In the genomic region with DNA sequence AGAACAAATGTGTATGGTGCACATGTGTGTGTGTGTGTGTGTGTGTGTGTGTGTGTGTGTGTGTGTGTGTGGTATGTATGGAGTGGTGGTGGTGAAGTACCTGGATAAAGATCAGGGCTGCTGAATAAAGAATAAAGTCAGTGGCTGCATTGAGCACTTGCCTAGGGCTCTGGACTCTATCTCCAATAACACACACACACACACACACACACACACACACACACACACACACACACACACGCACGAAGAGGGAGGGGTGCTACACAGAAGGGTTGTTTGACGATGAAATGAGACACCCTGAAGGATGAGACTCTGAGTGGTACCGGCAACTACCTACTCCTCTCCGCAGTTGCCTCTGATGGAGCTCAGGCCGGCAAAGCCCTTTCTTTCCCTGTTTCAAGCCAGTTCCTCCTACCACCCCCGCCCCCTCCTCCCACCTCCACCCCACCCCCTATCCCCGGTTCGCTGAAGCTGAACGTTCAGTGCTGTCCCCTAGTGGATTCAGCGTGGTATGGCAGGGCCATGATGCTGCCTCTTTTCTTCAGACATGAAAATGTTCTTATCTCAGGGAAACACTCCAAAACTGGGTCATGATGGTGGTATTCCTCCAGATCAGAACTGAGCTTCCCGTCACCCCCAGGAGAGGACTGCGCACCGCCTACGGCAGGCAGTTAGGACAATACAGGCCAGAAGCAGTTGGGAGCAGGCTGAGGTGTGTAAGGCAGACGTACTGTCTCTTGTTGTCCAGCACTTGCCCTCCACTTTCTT, we compare ENCODE assay signal across 8 mouse cellular contexts. TPM values are rescaled to one million over a fixed set of nuclear protein-coding genes. Genes with fewer than 3 reads are reported as not detected.
DNase-seq lines count a peak whose midpoint lies in the region; ATAC-seq and TF ChIP-seq lines count a peak whose summit lies in the region.

No protein-coding gene starts in this region.

- peak; percentile 90 for ATAC-seq in granulocyte monocyte progenitor cell, adult 5-6 weeks (replicated peaks; ENCODE audit: poor library complexity, severe bottlenecking)
- ATAC-seq in kidney, embryonic 14.5 days (ENCODE audit: low FRiP score, low TSS enrichment), result peak; percentile 76
- ATAC-seq in limb, embryonic 15.5 days (ENCODE audit: insufficient number of reproducible peaks, low FRiP score, low TSS enrichment, low read depth), result no peak; the same call in 1 of the 2 replicates
- ATAC-seq in midbrain, postnatal 0 days (ENCODE audit: low FRiP score), result peak; percentile 60

- 0 out of 2 replicates have a peak, but pooled peaks cover 3% of the 10 kb centered on the region for H3K4me1 ChIP-seq in kidney, embryonic 14.5 days (ENCODE audit: control insufficient read depth, insufficient read depth, low read length)
- no peaks in the 10 kb centered on the region; the same call in 1 of the 2 replicates for H3K4me1 ChIP-seq in limb, embryonic 15.5 days
- H3K4me1 ChIP-seq in midbrain, postnatal 0 days (ENCODE audit: insufficient read depth, low read length), result no peaks in the 10 kb centered on the region

- WGBS in kidney, embryonic 14.5 days, result 9% methylated on average over 16 of the region's 16 CpGs
- WGBS in limb, embryonic 15.5 days, result 14% methylated on average over 15 of the region's 16 CpGs
- 6% methylated on average over 14 of the region's 16 CpGs for WGBS in midbrain, postnatal 0 days

- peak overlapping the region; percentile 33 for H3K4me2 ChIP-seq in kidney, embryonic 14.5 days (replicated peaks; ENCODE audit: low read depth, low read length)
- H3K4me2 ChIP-seq in limb, embryonic 15.5 days, result peak overlapping the region; percentile 46
- H3K4me2 ChIP-seq in midbrain, postnatal 0 days (ENCODE audit: low read depth, low read length, poor library complexity, severe bottlenecking), result peak overlapping the region; percentile 39

- peak; percentile 85 for TF ChIP-seq CTCF in midbrain, postnatal 0 days (IDR thresholded peaks at IDR 0.05)

- H3K27ac ChIP-seq in kidney, embryonic 14.5 days (ENCODE audit: low read depth, low read length), result no peak overlapping the region
- no peak overlapping the region for H3K27ac ChIP-seq in limb, embryonic 15.5 days
- H3K27ac ChIP-seq in midbrain, postnatal 0 days (ENCODE audit: low read depth, low read length), result peak overlapping the region; percentile 58; the same call in 1 of the 2 replicates

- no peaks in the 10 kb centered on the region for H3K36me3 ChIP-seq in kidney, embryonic 14.5 days (ENCODE audit: control insufficient read depth, insufficient read depth, low read length)
- H3K36me3 ChIP-seq in limb, embryonic 15.5 days, result no peaks in the 10 kb centered on the region
- no peaks in the 10 kb centered on the region for H3K36me3 ChIP-seq in midbrain, postnatal 0 days (ENCODE audit: insufficient read depth, low read length)

- DNase-seq in ovary, postnatal 36 days (ENCODE audit: low spot score), result peak; percentile 36
- DNase-seq in ovary, adult 18-20 months (ENCODE audit: low spot score), result no peak
- peak; percentile 80 to 85 for DNase-seq in cerebellum, postnatal 10 days
- peak; percentile 86 for DNase-seq in midbrain, postnatal 0 days (ENCODE audit: low spot score)
- peak; percentile 76 for DNase-seq in testis, postnatal 10 days (ENCODE audit: low spot score)

- no peak overlapping the region for H3K9ac ChIP-seq in kidney, embryonic 14.5 days (ENCODE audit: low read depth, low read length)
- H3K9ac ChIP-seq in limb, embryonic 15.5 days, result no peak overlapping the region
- peak overlapping the region; percentile 36; the same call in 1 of the 2 replicates for H3K9ac ChIP-seq in midbrain, postnatal 0 days (replicated peaks; ENCODE audit: low read length, poor library complexity, severe bottlenecking)

- H3K27me3 ChIP-seq in kidney, embryonic 14.5 days (ENCODE audit: control insufficient read depth, insufficient read depth, low read length), result no peaks in the 10 kb centered on the region; the same call in none of the 2 replicates
- peaks cover 13% of the 10 kb centered on the region for H3K27me3 ChIP-seq in limb, embryonic 15.5 days
- no peaks in the 10 kb centered on the region; the same call in none of the 2 replicates for H3K27me3 ChIP-seq in midbrain, postnatal 0 days (ENCODE audit: insufficient read depth, low read length)

- peak overlapping the region; percentile 18 for H3K4me3 ChIP-seq in kidney, embryonic 14.5 days (ENCODE audit: low read length)
- H3K4me3 ChIP-seq in limb, embryonic 15.5 days, result peak overlapping the region; percentile 30
- H3K4me3 ChIP-seq in midbrain, postnatal 0 days (ENCODE audit: low read depth, low read length), result peak overlapping the region; percentile 20

- H3K9me3 ChIP-seq in kidney, embryonic 14.5 days (ENCODE audit: control insufficient read depth, low read length), result no peaks in the 10 kb centered on the region
- H3K9me3 ChIP-seq in limb, embryonic 15.5 days, result no peaks in the 10 kb centered on the region
- no peaks in the 10 kb centered on the region for H3K9me3 ChIP-seq in midbrain, postnatal 0 days (ENCODE audit: low read length)

RNA-seq across cellular contexts. Expression of gene Ffar1, which starts 1.5 kb away (rescaled TPM):
- not detected in 2 replicates for total RNA-seq in granulocyte monocyte progenitor cell, adult 5-6 weeks (2014; fragmentation: Nextera tagmentation)
- total RNA-seq in granulocyte monocyte progenitor cell, adult 5-6 weeks (2017), result not detected in 2 replicates
- not detected in 2 replicates for polyA plus RNA-seq in kidney, embryonic 14.5 days (2014; fragmentation: Nextera tagmentation; extraction: Ambion mirVana)
- not detected in 2 replicates for polyA plus RNA-seq in limb, embryonic 15.5 days (2015; fragmentation: Nextera tagmentation; extraction: Ambion mirVana)
- not detected in 2 replicates for total RNA-seq in midbrain, postnatal 0 days (2014; rRNA removed)
- not detected in 2 replicates for polyA plus RNA-seq in midbrain, postnatal 0 days (2015; fragmentation: Nextera tagmentation; extraction: Ambion mirVana)

RNA-seq across cellular contexts. Expression of gene Ffar3, which starts 3.8 kb away (rescaled TPM):
- total RNA-seq in granulocyte monocyte progenitor cell, adult 5-6 weeks (2014; fragmentation: Nextera tagmentation), result not detected in 2 replicates
- total RNA-seq in granulocyte monocyte progenitor cell, adult 5-6 weeks (2017), result not detected in 2 replicates
- not detected in 2 replicates for polyA plus RNA-seq in kidney, embryonic 14.5 days (2014; fragmentation: Nextera tagmentation; extraction: Ambion mirVana)
- not detected in 2 replicates for polyA plus RNA-seq in limb, embryonic 15.5 days (2015; fragmentation: Nextera tagmentation; extraction: Ambion mirVana)
- total RNA-seq in midbrain, postnatal 0 days (2014; rRNA removed), result not detected in 2 replicates
- polyA plus RNA-seq in midbrain, postnatal 0 days (2015; fragmentation: Nextera tagmentation; extraction: Ambion mirVana), result not detected in 2 replicates

RNA-seq across cellular contexts. Expression of gene Cd22, which starts 20.3 kb away (rescaled TPM):
- not detected in 2 replicates for total RNA-seq in granulocyte monocyte progenitor cell, adult 5-6 weeks (2014; fragmentation: Nextera tagmentation)
- not detected in 2 replicates for total RNA-seq in granulocyte monocyte progenitor cell, adult 5-6 weeks (2017)
- 0.55 TPM in 1 of 2 replicates, not detected in the other for polyA plus RNA-seq in kidney, embryonic 14.5 days (2014; fragmentation: Nextera tagmentation; extraction: Ambion mirVana)
- polyA plus RNA-seq in limb, embryonic 15.5 days (2015; fragmentation: Nextera tagmentation; extraction: Ambion mirVana), result 0.04 and 0.11 TPM in 2 replicates
- total RNA-seq in midbrain, postnatal 0 days (2014; rRNA removed), result 0.24 and 0.71 TPM in 2 replicates
- 0.06 and 0.16 TPM in 2 replicates for polyA plus RNA-seq in midbrain, postnatal 0 days (2015; fragmentation: Nextera tagmentation; extraction: Ambion mirVana)

RNA-seq across cellular contexts. Expression of gene Ffar2, which starts 36.2 kb away (rescaled TPM):
- total RNA-seq in granulocyte monocyte progenitor cell, adult 5-6 weeks (2014; fragmentation: Nextera tagmentation), result 6.5 and 17.9 TPM in 2 replicates
- total RNA-seq in granulocyte monocyte progenitor cell, adult 5-6 weeks (2017), result 23.4 and 26.4 TPM in 2 replicates
- 0.31 TPM in 1 of 2 replicates, not detected in the other for polyA plus RNA-seq in kidney, embryonic 14.5 days (2014; fragmentation: Nextera tagmentation; extraction: Ambion mirVana)
- 0.27 TPM in 1 of 2 replicates, not detected in the other for polyA plus RNA-seq in limb, embryonic 15.5 days (2015; fragmentation: Nextera tagmentation; extraction: Ambion mirVana)
- total RNA-seq in midbrain, postnatal 0 days (2014; rRNA removed), result not detected in 2 replicates
- 0.07 and 0.25 TPM in 2 replicates for polyA plus RNA-seq in midbrain, postnatal 0 days (2015; fragmentation: Nextera tagmentation; extraction: Ambion mirVana)

RNA-seq across cellular contexts. Expression of gene Mag, which starts 54.9 kb away (rescaled TPM):
- 0.81 TPM in 1 of 2 replicates, not detected in the other for total RNA-seq in granulocyte monocyte progenitor cell, adult 5-6 weeks (2014; fragmentation: Nextera tagmentation)
- total RNA-seq in granulocyte monocyte progenitor cell, adult 5-6 weeks (2017), result 0.46 TPM in 1 of 2 replicates, not detected in the other
- 0.28 and 0.30 TPM in 2 replicates for polyA plus RNA-seq in kidney, embryonic 14.5 days (2014; fragmentation: Nextera tagmentation; extraction: Ambion mirVana)
- 1.3 and 1.4 TPM in 2 replicates for polyA plus RNA-seq in limb, embryonic 15.5 days (2015; fragmentation: Nextera tagmentation; extraction: Ambion mirVana)
- total RNA-seq in midbrain, postnatal 0 days (2014; rRNA removed), result 5.3 and 14.9 TPM in 2 replicates
- 5.7 and 6.9 TPM in 2 replicates for polyA plus RNA-seq in midbrain, postnatal 0 days (2015; fragmentation: Nextera tagmentation; extraction: Ambion mirVana)
